Mouse (Mus musculus) cerebellum, adult 2 months (tissue): Measurements from ENCODE around the gene Chrna9. TPM values are rescaled to one million over a fixed set of nuclear protein-coding genes. Genes with fewer than 3 reads are reported as not detected.

Experiments
- DNase-seq, 2 experiments: peaks; one replicate each; pipeline ENCODE4 v3.0.0; 2021
- H3K27ac ChIP-seq: fragments of 200-500 bp; 2 replicates; pipeline ENCODE4 v1.5.1; 2012; ENCODE audit warnings: low read length, control low read depth, inconsistent platforms; ENCODE audit not compliant: insufficient read depth
- H3K27me3 ChIP-seq: fragments of 200-500 bp; 2 replicates; pipeline ENCODE4 v1.6.1; 2012; ENCODE audit warnings: inconsistent platforms, mild to moderate bottlenecking, low read length, moderate library complexity; ENCODE audit not compliant: control insufficient read depth, insufficient read depth
- H3K4me1 ChIP-seq: fragments of 200-500 bp; 2 replicates; pipeline ENCODE4 v1.6.1; 2011; ENCODE audit warnings: low read length; ENCODE audit not compliant: control insufficient read depth, insufficient read depth
- H3K4me3 ChIP-seq: fragments of 200-500 bp; replicated peaks from 2 replicates; pipeline ENCODE3; 2011; ENCODE audit warnings: mild to moderate bottlenecking, low read depth, low read length, control low read depth; ENCODE audit not compliant: insufficient read depth
- CTCF ChIP-seq: fragments of 200-500 bp; IDR thresholded peaks from 2 replicates; pipeline ENCODE4 v1.5.1; 2011; ENCODE audit warnings: low read depth, mild to moderate bottlenecking, control low read depth, low read length, moderate library complexity, borderline replicate concordance; ENCODE audit not compliant: insufficient read depth
- POLR2A ChIP-seq: fragments of 200-500 bp; IDR thresholded peaks from 2 replicates; pipeline ENCODE4 v1.6.1; 2011; ENCODE audit warnings: low read length, control low read depth, borderline replicate concordance; ENCODE audit not compliant: insufficient read depth
- WGBS: fragments of 180-500 bp; shearing (Covaris S2); methylation state at CpG from one replicate; pipeline ENCODE4 v1.1.7; 2018; 5-methylcytosine and 5-hydroxymethylcytosine counted together
- polyA plus RNA-seq: library from polyadenylated mRNA; depleted of rRNA; stranded (reverse); fragments of >200 nt; gene quantifications from 2 replicates; pipeline ENCODE4 v1.2.3, GENCODE M21; 2012; rRNA removed

Gene Chrna9
- polyA plus RNA-seq, 1 experiment, result not detected

DNA sequence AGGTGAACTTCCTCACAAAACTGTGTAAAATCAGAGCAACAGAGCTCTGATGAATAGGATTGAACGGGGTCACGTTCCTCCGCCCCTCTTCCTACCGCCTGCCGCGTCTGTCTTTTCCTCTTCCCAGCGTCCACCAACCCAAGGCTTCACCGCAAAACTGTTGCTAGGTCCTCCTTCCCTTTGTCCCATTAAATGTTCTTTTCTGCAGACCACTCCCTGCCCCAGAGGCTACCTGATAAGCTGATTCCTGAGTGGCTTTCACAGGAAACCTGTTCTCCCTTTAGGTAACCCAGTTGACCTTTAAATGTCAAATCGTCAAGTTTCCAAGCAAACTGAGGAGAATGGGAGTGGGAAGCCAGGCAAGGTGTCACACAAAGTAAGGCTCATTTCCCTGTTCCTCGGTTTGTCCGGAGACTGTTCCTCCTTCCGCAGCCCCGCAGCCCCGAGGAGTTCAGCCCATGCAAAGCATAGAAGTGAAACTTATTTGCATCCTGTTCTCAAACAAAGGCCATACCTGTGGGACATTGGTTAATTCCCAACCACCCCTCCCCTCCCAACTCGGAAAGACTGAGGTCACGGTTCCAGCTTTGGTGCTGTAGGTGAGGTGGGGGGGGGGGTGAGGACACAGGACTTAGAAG lies 70.4 kb downstream of the Chrna9 start:
- no peak for DNase-seq
- WGBS, result 50% methylated on average over 16 of the region's 16 CpGs
- Histone ChIP-seq H3K4me3 (no peak overlapping the region), H3K27ac (no peak overlapping the region), H3K27me3 (no peaks in the 10 kb centered on the region), H3K4me1 (no peaks in the 10 kb centered on the region)
- TF ChIP-seq POLR2A, result no peak
- no peak for TF ChIP-seq CTCF

DNA sequence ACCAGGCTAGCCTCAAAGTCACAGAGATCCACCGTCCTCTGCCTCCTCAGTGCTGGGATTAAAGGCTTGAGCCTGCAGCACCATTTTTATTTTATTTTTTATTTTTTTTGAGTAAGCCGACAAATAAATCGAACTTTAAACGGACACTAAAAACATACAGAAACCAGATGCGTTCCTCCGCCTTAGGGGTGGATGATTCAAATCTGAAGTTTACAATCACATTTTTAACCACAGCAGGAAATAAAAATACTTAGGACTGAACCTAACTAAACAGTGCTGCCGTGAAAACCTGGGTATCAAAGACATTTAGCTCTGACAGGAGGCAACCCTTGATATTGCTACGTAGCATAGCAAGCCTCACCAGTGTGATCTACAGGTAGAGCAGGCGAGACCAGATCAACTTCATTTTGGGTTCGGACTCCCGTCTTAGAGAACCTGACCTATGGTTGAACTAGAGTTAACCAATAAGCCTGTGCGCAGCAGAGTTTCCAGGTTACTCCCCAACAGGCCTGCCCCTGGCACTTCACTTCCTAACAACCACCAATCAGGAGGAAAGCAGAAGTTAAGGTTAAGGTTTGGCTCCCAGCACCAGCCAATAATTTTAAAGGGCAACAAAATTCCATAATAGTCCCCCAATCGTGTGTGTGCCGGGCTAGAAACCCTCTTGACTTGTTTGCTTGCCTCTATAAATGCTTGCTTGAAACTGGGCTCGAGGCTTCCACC lies 73.7 kb downstream of the Chrna9 start:
- DNase-seq, result no peak
- Histone ChIP-seq H3K4me3 (no peak overlapping the region), H3K27ac (no peak overlapping the region), H3K4me1 (no peaks in the 10 kb centered on the region), H3K27me3 (no peaks in the 10 kb centered on the region)
- no peak for TF ChIP-seq CTCF
- TF ChIP-seq POLR2A, result no peak
- WGBS, result 90% methylated on average over 15 of the region's 15 CpGs

DNA sequence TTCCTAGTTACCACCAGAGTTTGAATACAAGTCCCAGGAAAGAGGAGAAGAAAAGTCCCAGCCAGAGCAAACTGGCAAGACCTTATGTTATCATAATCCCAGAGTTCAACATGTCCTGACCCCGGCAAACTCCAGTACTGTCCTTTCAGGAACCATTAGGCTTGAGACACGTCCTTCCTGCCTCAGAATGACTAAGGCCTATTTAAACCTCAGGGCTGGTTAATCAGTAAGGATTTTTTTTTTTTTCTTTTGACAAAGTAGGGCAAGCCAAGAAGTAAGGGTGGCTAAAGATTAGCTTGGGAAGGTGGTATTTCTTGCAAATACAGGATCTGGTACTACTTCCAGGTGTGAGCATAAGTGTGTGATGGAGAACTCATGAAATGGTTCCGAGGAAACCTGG lies 79.3 kb downstream of the Chrna9 start:
- Histone ChIP-seq H3K4me3 (no peak overlapping the region), H3K27me3 (no peaks in the 10 kb centered on the region), H3K4me1 (no peaks in the 10 kb centered on the region), H3K27ac (no peak overlapping the region)
- WGBS, result 82% methylated on average over 3 of the region's 3 CpGs
- DNase-seq, result no peak
- TF ChIP-seq CTCF (no peak), POLR2A (no peak)

DNA sequence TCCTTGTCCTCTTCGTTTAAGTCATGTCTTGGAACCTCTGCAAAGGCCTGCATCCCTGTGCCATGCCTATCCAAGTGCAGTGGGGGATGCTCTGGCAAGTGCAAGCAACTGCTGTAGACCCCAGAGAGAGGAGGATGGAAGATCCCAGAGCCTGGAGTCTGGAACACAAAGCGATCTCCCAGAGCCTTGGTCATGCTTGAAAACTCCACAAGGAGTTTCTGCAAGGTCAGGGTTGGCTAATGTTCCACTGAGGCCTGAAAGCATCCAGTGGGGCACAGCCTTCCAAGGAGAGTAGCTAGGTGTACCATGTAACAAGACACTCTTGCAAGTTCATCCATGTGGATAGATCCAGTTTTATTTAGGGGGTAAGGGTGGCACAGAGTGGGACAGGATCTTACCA lies 79.7 kb downstream of the Chrna9 start:
- Histone ChIP-seq H3K27ac (no peak overlapping the region), H3K4me3 (no peak overlapping the region), H3K4me1 (no peaks in the 10 kb centered on the region), H3K27me3 (no peaks in the 10 kb centered on the region)
- no peak for DNase-seq
- TF ChIP-seq CTCF (no peak), POLR2A (no peak)
- 92% methylated on average over 2 of the region's 2 CpGs for WGBS

DNA sequence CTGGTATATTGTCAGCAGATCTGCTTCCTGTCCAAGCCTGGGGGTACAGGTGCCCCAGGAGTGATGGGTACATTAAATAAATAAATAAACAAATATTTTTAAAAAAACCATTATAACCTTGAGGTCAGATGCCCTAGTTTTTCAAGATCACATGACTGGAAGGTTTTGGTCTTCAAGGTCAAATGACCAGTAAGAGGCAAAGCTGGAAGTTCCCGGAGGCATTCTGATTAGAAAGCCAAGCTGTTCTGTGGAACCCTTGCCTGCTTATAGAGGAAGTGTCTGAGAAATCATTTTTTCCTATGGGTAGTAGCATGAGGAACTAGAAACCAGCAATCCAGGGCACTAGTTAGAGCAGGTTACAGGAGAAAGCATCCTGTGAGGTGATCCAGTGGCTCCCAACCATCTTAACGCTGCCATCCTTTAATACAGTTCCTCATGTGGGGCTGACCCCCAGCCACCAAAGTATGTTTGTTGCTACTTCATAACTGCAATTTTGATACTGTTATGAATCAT lies 80.8 kb downstream of the Chrna9 start:
- TF ChIP-seq CTCF, result no peak
- TF ChIP-seq POLR2A, result no peak
- H3K4me1 ChIP-seq, result no peaks in the 10 kb centered on the region
- 91% methylated on average over 2 of the region's 2 CpGs for WGBS
- H3K27me3 ChIP-seq, result no peaks in the 10 kb centered on the region
- no peak for DNase-seq
- H3K27ac ChIP-seq, result no peak overlapping the region
- no peak overlapping the region for H3K4me3 ChIP-seq

DNA sequence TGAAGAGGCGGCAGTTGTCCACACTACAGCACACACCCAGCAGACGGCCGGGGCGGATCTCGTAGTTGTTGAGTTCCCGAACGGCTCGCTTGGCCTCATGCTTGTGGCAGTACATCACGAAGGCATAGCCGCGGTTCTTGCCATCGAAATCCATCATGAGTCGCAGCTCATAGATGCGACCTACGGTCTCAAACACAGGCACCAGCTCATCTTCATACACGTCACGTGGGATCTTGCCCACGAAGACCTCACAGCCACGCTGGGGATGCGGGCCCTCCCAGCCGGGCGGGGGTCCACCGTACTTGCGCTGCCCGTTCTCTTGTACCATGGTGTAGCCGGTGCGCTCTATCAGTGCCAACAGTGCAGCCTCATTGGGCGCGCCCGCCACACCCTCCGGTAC lies 92.1 kb downstream of the Chrna9 start:
- no peak for DNase-seq
- H3K4me3 ChIP-seq, result no peak overlapping the region
- no peaks in the 10 kb centered on the region for H3K4me1 ChIP-seq
- H3K27ac ChIP-seq, result no peak overlapping the region
- H3K27me3 ChIP-seq, result no peaks in the 10 kb centered on the region
- TF ChIP-seq CTCF, result no peak
- no peak for TF ChIP-seq POLR2A
- 98% methylated on average over 31 of the region's 31 CpGs for WGBS

Other genes starting within 250 kb of the Chrna9 start
- 58.3 and 62.1 TPM in 2 replicates for gene Pds5a, start 236.6 kb upstream of the Chrna9 start, polyA plus RNA-seq
- gene N4bp2, start 171.4 kb upstream of the Chrna9 start, polyA plus RNA-seq, result 5.4 and 5.7 TPM in 2 replicates
- gene Rhoh, start 73.7 kb upstream of the Chrna9 start, polyA plus RNA-seq, result 0.16 TPM in 2 replicates
- not detected in 2 replicates for gene 9130230L23Rik, start 69.4 kb downstream of the Chrna9 start, polyA plus RNA-seq
- gene Rbm47, start 238.2 kb downstream of the Chrna9 start, polyA plus RNA-seq, result 0.49 and 1.7 TPM in 2 replicates